Mouse (Mus musculus) embryo, embryonic 11 days (tissue): Measurements from ENCODE around the gene Cdc42ep5.
A peak's percentile ranks its signal among the peaks of the same experiment; 100 is the strongest.
"Not testable (repeated sequence)": the region's sequence is repeated elsewhere in the genome, so short reads cannot be mapped to it uniquely, and the experiment has no call there.

Source experiments
- DNase-seq: peaks from one replicate; pipeline ENCODE4 v3.0.0-alpha.2; 2015

Cdc42ep5 gene

GRCm38 (mm10) chr7:4164090-4164910 lies at the start of gene Cdc42ep5:
Gene Cdc42ep5, minus strand, starts transcription at chr7:4164860.
- peak; percentile 83 for DNase-seq

GRCm38 (mm10) chr7:4213436-4213835 lies 48.8 kb upstream of the Cdc42ep5 start:
- not testable (repeated sequence) for DNase-seq

- no peak for DNase-seq
These were observed 44.0 kb upstream of the Cdc42ep5 start for GRCm38 (mm10) chr7:4208626-4209025.

GRCm38 (mm10) chr7:4207126-4207525 lies 42.5 kb upstream of the Cdc42ep5 start:
- DNase-seq, result no peak

- peak; percentile 56 for DNase-seq
These were observed 13.8 kb upstream of the Cdc42ep5 start for GRCm38 (mm10) chr7:4178438-4178837.

- DNase-seq, result no peak
These were observed 5.7 kb upstream of the Cdc42ep5 start for GRCm38 (mm10) chr7:4170193-4170938.

- no peak for DNase-seq
These were observed 2.4 kb upstream of the Cdc42ep5 start for GRCm38 (mm10) chr7:4167098-4167497.

GRCm38 (mm10) chr7:4165286-4165685 lies 626 bp upstream of the Cdc42ep5 start:
- DNase-seq, result no peak

- peak; percentile 34 for DNase-seq
These were observed 1.0 kb downstream of the Cdc42ep5 start for GRCm38 (mm10) chr7:4163571-4164072.

- DNase-seq, result not testable (repeated sequence)
These were observed 3.1 kb downstream of the Cdc42ep5 start for GRCm38 (mm10) chr7:4161596-4161995.

GRCm38 (mm10) chr7:4154976-4155375 lies 9.7 kb downstream of the Cdc42ep5 start:
- no peak for DNase-seq

- DNase-seq, result no peak
These were observed 10.3 kb downstream of the Cdc42ep5 start for GRCm38 (mm10) chr7:4154356-4154755.

- DNase-seq, result no peak
These were observed 13.4 kb downstream of the Cdc42ep5 start for GRCm38 (mm10) chr7:4151241-4151640.

- DNase-seq, result no peak
These were observed 13.8 kb downstream of the Cdc42ep5 start for GRCm38 (mm10) chr7:4150811-4151221.

GRCm38 (mm10) chr7:4150059-4150541 lies 14.6 kb downstream of the Cdc42ep5 start, which contains the start of gene Leng9:
Gene Leng9, minus strand, starts transcription at chr7:4150374.
- DNase-seq, result no peak

GRCm38 (mm10) chr7:4149209-4150054 lies 15.2 kb downstream of the Cdc42ep5 start:
- peak; percentile 85 for DNase-seq

GRCm38 (mm10) chr7:4148341-4149208 lies 16.1 kb downstream of the Cdc42ep5 start:
- DNase-seq, result no peak

GRCm38 (mm10) chr7:4147836-4148235 lies 16.8 kb downstream of the Cdc42ep5 start:
- DNase-seq, result no peak

- DNase-seq, result no peak
These were observed 17.3 kb downstream of the Cdc42ep5 start for GRCm38 (mm10) chr7:4147371-4147770.

GRCm38 (mm10) chr7:4146241-4147180 lies 18.1 kb downstream of the Cdc42ep5 start:
- DNase-seq, result no peak
